Mouse (Mus musculus) spleen, postnatal 14 days (tissue): ENCODE data around the gene Fbxl17.

ENCODE experiments used
- DNase-seq, 2 experiments: peaks; one replicate each; pipeline ENCODE4 v3.0.0; 2021 to 2022; ENCODE audit warnings: low spot score in 2 of 2

The Fbxl17 gene

DNA sequence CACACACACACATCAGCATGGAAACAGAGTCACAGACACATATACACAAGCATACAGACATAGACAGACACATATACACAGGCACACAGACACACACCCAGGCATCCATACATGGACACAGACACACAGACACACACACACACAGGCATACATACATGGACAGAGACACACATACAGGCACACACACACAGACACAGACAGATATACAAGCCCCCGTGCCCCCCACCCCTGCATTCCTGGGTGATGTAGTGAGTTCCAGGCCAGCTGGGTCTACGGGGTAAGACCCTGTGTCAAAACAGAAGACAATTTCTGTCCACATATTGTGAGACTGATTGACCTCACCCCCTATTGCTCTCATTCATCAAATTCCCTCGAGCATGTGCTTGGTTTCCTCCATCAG is 332.6 kb downstream of the Fbxl17 start:
- no peak for DNase-seq

DNA sequence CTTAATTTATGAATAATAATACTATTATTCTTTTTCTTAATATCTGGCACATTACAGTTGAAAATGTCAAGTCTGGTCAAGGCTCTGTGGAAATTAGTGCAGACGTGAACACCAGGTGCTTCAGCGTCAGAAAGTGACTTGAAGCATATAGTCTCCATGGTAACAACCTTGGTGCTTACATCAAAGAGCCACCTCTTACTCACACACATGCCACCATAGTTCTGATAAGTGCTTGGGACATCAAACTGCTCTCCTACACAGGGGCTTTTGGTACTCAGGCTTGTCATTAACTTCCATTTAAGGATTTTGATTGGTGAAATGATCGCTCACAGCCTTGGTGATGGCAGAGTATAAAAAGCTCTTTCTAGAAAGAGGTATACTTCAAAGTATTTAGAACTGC is 333.1 kb downstream of the Fbxl17 start:
- no peak for DNase-seq

DNA sequence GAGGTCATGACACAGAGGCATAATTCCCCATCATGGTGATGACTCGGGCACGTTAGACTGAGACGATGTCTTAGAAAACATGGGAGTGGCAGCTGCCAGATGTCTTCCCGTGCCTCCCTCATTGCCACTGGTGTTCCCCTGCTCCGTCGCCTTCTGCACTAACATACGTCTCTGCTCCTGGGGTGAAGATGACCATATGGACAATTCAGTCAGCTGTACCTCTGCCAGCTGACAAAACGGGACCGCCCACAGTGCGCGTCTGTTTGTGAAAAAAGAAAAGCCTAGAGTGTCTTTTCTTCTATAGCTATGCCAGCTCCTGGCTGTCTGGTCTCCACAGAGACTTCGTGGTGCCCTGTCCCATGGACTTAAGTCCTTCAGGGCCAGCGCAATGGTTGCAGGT is 334.0 kb downstream of the Fbxl17 start:
- no peak for DNase-seq

DNA sequence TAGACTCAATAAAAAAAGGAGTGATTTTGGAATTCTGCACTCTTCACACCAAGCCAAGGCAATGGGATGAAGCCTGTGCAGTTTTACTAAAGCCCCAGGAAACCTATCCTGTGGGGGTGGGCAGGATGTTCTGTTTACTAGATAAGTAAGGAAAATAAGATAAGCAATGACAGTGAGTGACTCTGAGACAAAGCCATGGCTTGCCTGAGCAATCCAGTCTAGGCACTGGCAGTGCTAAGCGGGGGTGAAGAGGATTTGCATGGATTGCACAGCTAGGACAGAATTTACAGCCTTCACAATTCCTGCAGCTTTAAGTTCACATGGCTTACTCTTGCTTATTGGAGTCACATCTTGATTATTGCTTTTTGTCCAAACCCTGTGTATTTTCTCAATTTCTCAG is 335.5 kb downstream of the Fbxl17 start:
- no peak for DNase-seq

GRCm38 (mm10) chr17:63161953-63162352 is 337.9 kb downstream of the Fbxl17 start:
- no peak for DNase-seq

- DNase-seq = no peak
Observed at GRCm38 (mm10) chr17:63159196-63159595, 340.6 kb downstream of the Fbxl17 start.

DNA sequence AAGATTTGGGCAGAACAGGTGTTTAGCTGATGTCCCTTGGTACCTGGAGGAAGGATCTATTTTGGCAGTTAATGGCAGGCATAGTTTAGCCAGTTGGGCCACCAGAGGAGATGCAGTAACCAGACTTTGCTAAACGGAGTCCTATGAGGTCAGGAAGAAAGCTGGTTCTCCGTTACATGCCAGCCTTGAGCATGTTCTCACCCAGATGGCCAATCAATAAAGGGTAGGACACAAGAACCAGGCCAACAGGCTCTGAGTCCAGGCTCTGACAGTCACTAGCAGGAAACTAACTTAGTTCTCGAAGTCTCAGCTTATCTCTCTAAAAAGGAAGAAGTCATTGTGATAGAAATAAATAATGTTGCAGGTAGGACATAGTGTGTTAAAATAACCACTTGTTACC is 341.4 kb downstream of the Fbxl17 start:
- no peak for DNase-seq

DNA sequence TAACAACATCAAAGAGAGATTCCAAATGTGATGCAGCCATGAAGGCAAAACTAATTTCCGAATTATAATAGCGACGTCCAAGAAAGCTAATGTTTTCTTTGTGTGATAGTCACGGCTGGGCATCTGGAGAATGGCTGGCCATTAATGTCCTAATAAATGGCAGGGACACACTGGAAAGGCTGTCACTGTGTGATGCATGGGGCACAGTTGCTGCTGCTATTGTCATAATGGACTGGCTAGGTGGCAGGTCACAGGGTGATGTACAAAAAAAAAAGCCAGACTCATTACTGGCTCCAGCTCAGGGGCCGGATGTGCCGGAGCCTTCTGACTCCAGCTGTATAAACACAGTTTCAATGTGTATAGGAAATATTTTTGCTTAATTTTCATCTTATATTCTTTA is 341.9 kb downstream of the Fbxl17 start:
- DNase-seq = no peak

- DNase-seq = no peak
Observed at GRCm38 (mm10) chr17:63157019-63157418, 342.8 kb downstream of the Fbxl17 start.

DNA sequence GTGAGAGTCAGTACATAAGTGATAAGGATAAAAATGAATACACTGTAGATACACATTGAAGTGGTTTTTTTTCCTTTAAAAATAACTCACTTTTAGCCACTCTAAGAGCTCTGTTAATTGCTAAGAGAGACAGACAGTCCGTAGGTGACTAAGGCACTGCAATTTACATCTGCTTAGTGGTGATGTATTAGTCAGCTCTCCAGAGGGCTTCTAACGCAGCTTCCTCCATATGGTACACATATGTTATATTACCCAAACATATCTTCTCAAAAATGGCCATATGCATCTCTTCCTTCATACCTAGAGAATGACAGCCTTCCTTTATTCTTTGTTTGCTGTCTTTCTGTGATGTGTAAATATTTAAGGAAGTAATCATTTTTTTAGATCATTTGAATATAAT is 353.3 kb downstream of the Fbxl17 start:
- DNase-seq = no peak

GRCm38 (mm10) chr17:63145751-63146491 is 353.9 kb downstream of the Fbxl17 start:
- DNase-seq = no peak

DNA sequence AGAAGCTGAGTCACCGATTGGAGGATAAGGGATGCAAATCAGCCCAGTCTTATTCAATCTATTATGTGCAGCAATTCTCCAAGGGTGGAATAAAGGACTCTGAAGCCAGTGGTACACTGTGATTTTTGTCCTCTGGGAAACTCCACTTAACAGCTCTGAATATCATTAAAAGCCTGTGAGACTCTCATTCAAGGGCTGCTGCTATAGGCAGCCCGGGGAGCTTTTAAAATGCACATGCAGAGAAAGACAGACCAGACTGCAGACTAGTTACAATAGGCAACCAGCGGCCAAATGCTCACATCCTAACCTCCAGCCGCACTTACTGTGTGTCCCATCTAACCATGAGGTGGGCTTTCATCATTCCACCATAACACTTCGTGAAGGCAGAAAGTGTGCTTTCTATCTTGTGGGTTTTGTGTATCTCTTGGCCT is 354.5 kb downstream of the Fbxl17 start:
- no peak for DNase-seq

DNA sequence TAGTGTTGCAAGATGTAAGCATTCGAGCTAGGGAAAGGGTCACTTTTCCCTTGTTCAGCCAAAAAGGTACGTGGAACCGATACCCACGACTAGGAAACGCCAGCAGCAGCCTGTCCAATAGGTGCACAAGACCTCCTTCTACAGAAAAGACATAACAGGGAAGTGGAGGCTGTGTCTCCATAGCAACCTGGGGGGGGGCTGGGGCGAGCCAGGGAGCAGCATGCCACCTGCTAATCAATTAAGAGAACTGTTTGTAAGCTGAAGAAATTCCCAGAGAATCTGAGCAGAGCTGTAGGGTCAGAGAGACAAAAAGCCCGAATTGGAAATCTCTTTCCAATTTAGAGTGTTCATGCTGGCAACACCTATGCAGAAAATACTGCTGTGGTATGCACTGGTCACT is 356.0 kb downstream of the Fbxl17 start:
- no peak for DNase-seq

GRCm38 (mm10) chr17:63134805-63135204 is 365.0 kb downstream of the Fbxl17 start:
- DNase-seq = no peak

DNA sequence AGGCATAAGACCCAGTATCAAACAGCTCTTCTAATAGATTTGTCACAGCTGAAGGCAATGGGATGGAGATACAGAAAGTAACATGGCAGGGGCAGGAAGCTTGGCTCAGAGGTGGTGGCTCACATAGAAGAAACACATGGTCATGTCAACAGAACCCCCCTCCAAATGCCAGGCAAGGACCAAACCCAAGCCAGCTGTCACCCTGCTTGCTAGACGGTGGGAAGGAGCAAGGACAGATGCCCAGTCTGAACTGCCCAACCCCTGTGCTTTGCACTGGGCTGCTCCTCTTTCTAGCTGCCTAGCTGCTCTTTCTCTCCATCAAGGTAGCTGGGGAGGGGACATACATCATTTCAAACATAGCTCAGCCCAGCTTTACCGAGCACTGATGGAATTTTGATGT is 377.4 kb downstream of the Fbxl17 start:
- no peak for DNase-seq

- no peak for DNase-seq
Observed at GRCm38 (mm10) chr17:63119701-63120100, 380.1 kb downstream of the Fbxl17 start.

GRCm38 (mm10) chr17:63119077-63119476 is 380.7 kb downstream of the Fbxl17 start:
- DNase-seq = no peak

DNA sequence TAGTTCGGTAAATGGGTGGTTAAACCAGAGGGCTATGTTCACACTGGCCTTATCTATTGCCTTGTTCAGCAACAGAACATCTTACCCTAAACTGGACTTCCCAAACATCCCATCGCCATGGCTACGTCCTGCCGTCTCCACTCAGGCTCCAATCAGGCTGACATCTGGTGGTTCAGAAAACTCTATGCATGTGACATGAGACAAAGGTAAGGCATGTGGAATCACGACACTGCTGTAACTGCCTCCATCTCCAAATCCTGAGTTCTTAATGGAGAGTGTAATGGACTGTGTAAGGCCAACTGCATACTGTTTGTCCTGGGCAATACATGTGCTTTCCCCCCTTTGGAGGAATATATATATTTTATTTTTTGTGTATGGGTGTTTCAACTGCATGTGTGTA is 382.7 kb downstream of the Fbxl17 start:
- DNase-seq = no peak

DNA sequence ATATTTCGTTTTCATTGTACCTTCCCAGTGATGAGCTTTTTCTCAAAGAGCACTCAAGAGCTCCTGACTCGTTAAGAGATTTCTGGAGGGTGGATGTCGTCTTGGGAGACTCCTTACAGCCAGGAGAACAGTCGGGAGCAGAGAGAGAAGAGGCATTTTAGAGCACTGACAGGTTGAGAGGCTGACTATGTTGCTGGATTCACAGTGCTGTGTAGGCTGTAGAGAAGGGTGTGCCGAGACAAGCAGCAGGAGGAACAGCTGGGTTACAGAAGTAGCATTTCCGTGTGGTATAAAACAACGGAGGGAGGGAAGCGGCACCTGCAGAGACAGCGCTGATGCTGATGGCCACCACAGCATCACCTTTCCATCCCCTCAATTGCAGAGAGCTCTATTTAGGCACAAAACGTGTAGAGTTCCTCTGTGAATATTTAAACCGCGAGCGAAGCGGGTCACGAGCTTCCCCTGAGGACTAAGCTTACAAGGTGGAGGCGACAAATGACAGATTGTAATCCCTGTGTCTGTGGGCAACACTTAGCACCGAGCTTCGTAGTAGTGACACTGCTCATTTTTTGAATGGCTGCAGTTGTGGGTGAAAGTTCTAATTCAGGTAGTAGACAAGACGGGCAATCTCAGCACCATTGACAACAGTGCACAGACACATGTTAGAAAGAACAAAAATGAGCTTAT is 385.3 kb downstream of the Fbxl17 start:
- no peak for DNase-seq

GRCm38 (mm10) chr17:63112826-63113225 is 387.0 kb downstream of the Fbxl17 start:
- DNase-seq = no peak

- no peak for DNase-seq
Observed at GRCm38 (mm10) chr17:63110994-63111393, 388.8 kb downstream of the Fbxl17 start.

- DNase-seq = no peak
Observed at GRCm38 (mm10) chr17:63110211-63110755, 389.5 kb downstream of the Fbxl17 start.

- no peak for DNase-seq
Observed at GRCm38 (mm10) chr17:63108035-63108434, 391.8 kb downstream of the Fbxl17 start.
